Mouse (Mus musculus) megakaryocyte, embryonic 14.5 days (primary cell): ENCODE measurements around the gene Olfr164. TPM values are rescaled to one million over a fixed set of nuclear protein-coding genes. Genes with fewer than 3 reads are reported as not detected.

Experiments used
- H3K27me3 ChIP-seq: replicated peaks from 2 replicates; pipeline ENCODE3; 2012; ENCODE audit warnings: inconsistent platforms
- H3K36me3 ChIP-seq: replicated peaks from 2 replicates; pipeline ENCODE3; 2012; ENCODE audit warnings: low read length, inconsistent platforms, mixed read lengths
- H3K4me1 ChIP-seq: 2 replicates; pipeline ENCODE4 v1.6.1; 2012; ENCODE audit warnings: inconsistent platforms
- H3K4me3 ChIP-seq: replicated peaks from 2 replicates; pipeline ENCODE3; 2012; ENCODE audit warnings: moderate library complexity, mild to moderate bottlenecking, inconsistent platforms
- H3K9me3 ChIP-seq: 2 replicates; pipeline ENCODE4 v1.6.1; 2012; ENCODE audit warnings: inconsistent platforms
- FLI1 ChIP-seq: IDR thresholded peaks from 2 replicates; pipeline ENCODE4 v1.6.1; 2012; ENCODE audit warnings: low read length, inconsistent platforms, mixed read lengths
- GATA1 ChIP-seq: IDR thresholded peaks from 3 replicates; pipeline ENCODE4 v1.6.1; 2012; ENCODE audit warnings: mixed read lengths, low read length, inconsistent platforms, borderline replicate concordance
- polyA plus RNA-seq: library from polyadenylated mRNA; stranded (reverse); fragments of >175 nt; gene quantifications from 2 replicates; pipeline ENCODE4 v1.2.3, GENCODE M21; 2012; ENCODE audit warnings: low replicate concordance; ENCODE audit not compliant: insufficient read depth

Gene Olfr164
- polyA plus RNA-seq: not detected in 2 replicates

DNA sequence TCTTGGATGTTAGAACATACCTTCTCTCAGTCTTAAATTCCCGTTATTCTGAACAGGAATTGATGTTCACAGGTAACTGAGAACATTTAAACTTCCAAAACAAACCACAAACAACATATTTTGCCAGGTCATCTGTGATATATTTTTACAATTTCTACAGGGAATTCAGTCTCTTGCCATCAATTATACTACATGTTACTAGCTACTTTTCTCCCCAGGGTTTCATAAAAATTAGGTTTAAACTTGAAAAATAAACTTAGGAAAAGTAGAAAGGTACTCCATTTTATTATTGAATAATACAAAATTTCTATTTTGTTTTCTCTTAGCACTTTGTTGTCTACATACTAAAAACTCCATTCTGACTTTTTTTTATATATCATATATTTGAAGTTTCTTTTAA lies at the start of gene Olfr164:
TSS of gene Olfr164 (minus strand) at position 101 of the 400 bp plus-strand sequence.
- H3K27me3 ChIP-seq: no peaks in the 10 kb centered on the region
- no peak within 1 kb of the TSS for H3K4me3 ChIP-seq
- H3K4me1 ChIP-seq: no peaks in the 10 kb centered on the region
- H3K36me3 ChIP-seq: no peaks in the 10 kb centered on the region
- H3K9me3 ChIP-seq: no peaks in the 10 kb centered on the region
- no peak for TF ChIP-seq FLI1
- no peak for TF ChIP-seq GATA1

DNA sequence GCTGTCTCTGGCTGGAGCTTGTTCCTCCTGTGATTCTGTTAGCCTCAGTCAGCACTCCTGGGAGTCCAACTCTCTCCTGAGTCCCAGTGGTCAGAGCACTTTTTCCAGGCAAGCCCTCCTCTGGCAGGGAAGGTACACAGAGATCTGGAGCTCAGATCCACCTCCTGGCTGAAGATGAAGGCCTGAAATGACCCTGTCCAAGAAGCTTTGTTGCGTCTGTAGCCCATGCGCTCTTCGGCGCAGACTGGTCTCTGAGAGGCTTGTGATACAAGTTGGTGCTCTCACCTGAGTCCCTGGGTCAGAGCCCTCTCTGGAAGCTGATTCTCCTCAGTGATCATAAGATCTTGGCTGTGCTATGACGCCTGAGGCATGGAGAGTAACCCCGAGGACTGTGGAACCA lies 35.2 kb upstream of the Olfr164 start:
- no peaks in the 10 kb centered on the region for H3K4me1 ChIP-seq
- no peaks in the 10 kb centered on the region for H3K36me3 ChIP-seq
- no peak overlapping the region for H3K4me3 ChIP-seq
- peaks cover 5% of the 10 kb centered on the region for H3K9me3 ChIP-seq
- no peak for TF ChIP-seq GATA1
- H3K27me3 ChIP-seq: no peaks in the 10 kb centered on the region

GRCm38 (mm10) chr16:19263235-19263634 lies 50.6 kb downstream of the Olfr164 start:
- no peak overlapping the region for H3K4me3 ChIP-seq
- no peaks in the 10 kb centered on the region for H3K27me3 ChIP-seq
- TF ChIP-seq GATA1: no peak
- TF ChIP-seq FLI1: no peak
- no peaks in the 10 kb centered on the region for H3K36me3 ChIP-seq
- no peaks in the 10 kb centered on the region for H3K4me1 ChIP-seq
- H3K9me3 ChIP-seq: no peaks in the 10 kb centered on the region

DNA sequence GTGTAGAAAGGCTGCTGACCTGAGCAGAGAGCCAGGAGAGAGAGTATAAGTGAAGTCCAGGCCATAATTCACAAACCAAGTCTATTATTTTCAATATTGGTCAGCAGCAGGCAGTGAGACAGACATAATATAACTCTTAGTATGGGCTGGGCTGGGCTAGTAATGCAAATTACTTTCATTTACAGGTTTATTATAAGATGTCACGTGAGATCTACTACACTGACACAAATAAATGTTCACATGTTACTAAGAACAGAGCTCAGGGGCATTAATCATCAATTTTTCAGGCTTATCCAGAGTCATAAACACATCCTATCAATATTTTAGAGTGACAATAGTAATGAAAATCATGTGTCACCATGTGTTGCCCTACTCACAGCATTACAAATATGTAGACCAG lies 53.1 kb downstream of the Olfr164 start:
- Histone ChIP-seq H3K36me3 (no peaks in the 10 kb centered on the region), H3K4me1 (no peaks in the 10 kb centered on the region), H3K9me3 (no peaks in the 10 kb centered on the region), H3K4me3 (no peak overlapping the region), H3K27me3 (no peaks in the 10 kb centered on the region)
- TF ChIP-seq GATA1 (no peak), FLI1 (no peak)

- Histone ChIP-seq H3K4me1 (no peaks in the 10 kb centered on the region), H3K4me3 (no peak overlapping the region), H3K9me3 (no peaks in the 10 kb centered on the region), H3K27me3 (no peaks in the 10 kb centered on the region), H3K36me3 (no peaks in the 10 kb centered on the region)
- no peak for TF ChIP-seq GATA1
- no peak for TF ChIP-seq FLI1
These were observed 68.0 kb downstream of the Olfr164 start for GRCm38 (mm10) chr16:19245835-19246234.

GRCm38 (mm10) chr16:19241539-19242025 lies 72.3 kb downstream of the Olfr164 start:
- H3K36me3 ChIP-seq: no peaks in the 10 kb centered on the region
- peaks cover 8% of the 10 kb centered on the region for H3K9me3 ChIP-seq
- no peak overlapping the region for H3K4me3 ChIP-seq
- H3K4me1 ChIP-seq: no peaks in the 10 kb centered on the region
- TF ChIP-seq FLI1 (no peak), GATA1 (no peak)
- H3K27me3 ChIP-seq: no peaks in the 10 kb centered on the region

- TF ChIP-seq FLI1: no peak
- TF ChIP-seq GATA1: no peak
- peaks cover 11% of the 10 kb centered on the region for H3K9me3 ChIP-seq
- no peaks in the 10 kb centered on the region for H3K36me3 ChIP-seq
- H3K4me1 ChIP-seq: no peaks in the 10 kb centered on the region
- H3K27me3 ChIP-seq: no peaks in the 10 kb centered on the region
- no peak overlapping the region for H3K4me3 ChIP-seq
These were observed 72.9 kb downstream of the Olfr164 start for GRCm38 (mm10) chr16:19240792-19241538.

DNA sequence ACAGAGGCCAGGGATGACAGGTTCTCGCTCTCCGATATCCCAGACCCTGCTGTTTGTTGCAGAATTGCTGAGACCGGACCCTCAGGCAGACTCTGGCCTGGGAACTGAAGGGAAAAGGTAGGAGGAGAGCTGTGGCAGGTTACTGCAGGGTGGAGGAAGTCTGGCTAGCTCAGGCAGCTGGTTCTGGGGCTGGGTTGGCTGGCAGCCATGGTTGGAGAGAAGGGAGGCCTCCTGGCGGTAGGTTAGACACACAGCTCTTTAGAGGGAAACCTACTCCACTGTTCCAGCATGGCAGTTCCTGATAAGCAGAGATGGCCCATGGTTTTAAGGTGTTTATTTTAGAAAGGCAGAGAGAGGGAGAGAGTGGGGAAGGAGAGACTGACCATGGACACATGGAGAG lies 77.1 kb downstream of the Olfr164 start:
- TF ChIP-seq FLI1 (no peak), GATA1 (no peak)
- Histone ChIP-seq H3K4me1 (no peaks in the 10 kb centered on the region), H3K4me3 (no peak overlapping the region), H3K27me3 (no peaks in the 10 kb centered on the region), H3K36me3 (no peaks in the 10 kb centered on the region), H3K9me3 (peaks cover 11% of the 10 kb centered on the region)

Other genes starting within 250 kb of the Olfr164 start
- gene Olfr165, start 109.1 kb upstream of the Olfr164 start, polyA plus RNA-seq: not detected in 2 replicates
- not detected in 2 replicates for gene Olfr166, start 169.6 kb upstream of the Olfr164 start, polyA plus RNA-seq
- gene Olfr167, start 208.2 kb upstream of the Olfr164 start, polyA plus RNA-seq: not detected in 2 replicates
- not detected in 2 replicates for gene Olfr168, start 221.5 kb upstream of the Olfr164 start, polyA plus RNA-seq